Mouse (Mus musculus): Measurements from ENCODE around the gene Nub1.
"Not testable (repeated sequence)": the region's sequence is repeated elsewhere in the genome, so short reads cannot be mapped to it uniquely, and the experiment has no call there.

The Nub1 gene

GRCm38 (mm10) chr5:24685366-24686093, at the start of gene Nub1:
Gene Nub1 (plus strand): TSS chr5:24685532.
- DNase-seq = peak; percentile 99

GRCm38 (mm10) chr5:24636987-24637386, 48.3 kb upstream of the Nub1 start:
- DNase-seq = no peak

GRCm38 (mm10) chr5:24638131-24638530, 47.2 kb upstream of the Nub1 start:
- no peak for DNase-seq

DNA sequence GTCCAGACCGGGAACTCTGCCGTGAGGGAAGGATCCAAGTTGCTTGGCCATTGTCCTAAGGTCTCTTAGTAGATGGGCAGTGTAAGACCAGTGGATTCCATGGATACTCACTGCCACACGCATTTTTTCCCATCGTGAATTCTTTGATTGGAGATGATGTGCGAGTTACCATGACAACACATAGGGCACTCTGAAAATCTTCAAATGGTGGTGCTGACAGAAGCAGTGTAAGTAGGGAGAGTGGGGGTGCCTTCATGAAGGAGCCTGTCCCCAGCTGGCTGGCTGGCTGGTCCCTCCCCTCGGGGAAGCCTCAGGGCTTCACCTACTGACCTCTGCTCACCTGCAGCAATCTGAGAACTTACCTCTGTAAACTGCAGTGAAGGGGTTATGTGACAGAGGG, 46.3 kb upstream of the Nub1 start:
- no peak for DNase-seq

DNA sequence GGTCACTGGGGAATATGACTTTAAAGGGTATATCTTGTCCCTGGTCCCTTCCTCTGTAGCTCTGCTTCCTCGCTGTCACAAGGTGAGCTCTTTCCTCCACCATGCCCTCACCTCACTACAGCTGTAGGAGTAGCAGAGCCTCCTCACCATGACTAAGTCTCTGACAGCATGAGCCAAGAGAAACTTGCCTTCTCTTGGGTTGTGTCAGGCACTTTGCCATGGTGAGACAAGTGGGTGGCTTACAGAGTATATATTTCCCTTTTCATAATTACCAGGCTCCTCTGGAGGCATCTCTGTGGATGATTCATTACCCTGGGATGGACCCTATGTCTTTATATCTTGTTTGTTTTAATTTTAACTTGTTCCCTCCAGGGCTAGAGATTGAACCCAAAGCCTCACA, 39.9 kb upstream of the Nub1 start:
- DNase-seq = no peak

DNA sequence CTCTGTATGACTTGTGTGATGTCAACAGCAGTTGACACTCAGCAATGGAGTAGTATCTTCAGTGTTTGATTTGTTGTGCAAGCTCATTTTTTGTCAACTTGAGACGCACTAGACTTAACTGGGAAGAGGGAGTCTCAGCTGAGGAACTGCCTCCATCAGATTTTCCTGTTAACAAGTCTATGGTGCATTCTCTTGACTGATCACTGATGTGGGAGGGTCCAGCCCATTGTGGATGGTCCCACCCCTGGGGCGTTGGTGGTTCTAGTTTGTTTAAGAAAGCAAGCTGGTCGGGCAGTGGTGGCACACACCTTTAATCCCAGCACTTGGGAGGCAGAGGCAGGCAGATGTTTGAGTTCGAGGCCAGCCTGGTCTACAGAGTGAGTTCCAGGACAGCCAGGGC, 36.1 kb upstream of the Nub1 start:
- no peak for DNase-seq

- no peak for DNase-seq
Observed at GRCm38 (mm10) chr5:24649701-24650100, 35.6 kb upstream of the Nub1 start.

GRCm38 (mm10) chr5:24651356-24651755, 34.0 kb upstream of the Nub1 start:
- no peak for DNase-seq

GRCm38 (mm10) chr5:24651768-24652752, 33.3 kb upstream of the Nub1 start:
- DNase-seq = peak; percentile 89

GRCm38 (mm10) chr5:24652780-24653179, 32.6 kb upstream of the Nub1 start:
- no peak for DNase-seq

- no peak for DNase-seq
Observed at GRCm38 (mm10) chr5:24654491-24654890, 30.8 kb upstream of the Nub1 start.

DNA sequence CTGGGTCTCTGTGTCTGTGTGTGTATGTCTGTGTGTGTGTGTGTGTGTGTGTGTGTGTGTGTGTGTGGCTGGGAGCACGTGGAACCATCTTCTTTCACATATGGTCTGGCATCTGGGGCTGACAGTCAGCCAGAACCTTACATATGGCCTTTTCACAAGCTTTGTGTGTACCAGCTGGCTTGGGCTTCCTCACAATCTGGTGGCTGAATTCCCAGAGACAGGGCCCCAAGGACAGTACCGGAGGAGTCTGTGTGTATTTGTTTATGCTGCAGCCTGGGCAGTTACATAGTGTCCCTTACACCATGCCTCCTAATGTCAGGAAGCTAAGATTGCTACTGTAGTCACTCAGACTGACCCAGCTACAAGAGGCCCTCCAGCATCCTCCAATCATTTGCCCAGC, 28.2 kb upstream of the Nub1 start:
- DNase-seq = no peak

DNA sequence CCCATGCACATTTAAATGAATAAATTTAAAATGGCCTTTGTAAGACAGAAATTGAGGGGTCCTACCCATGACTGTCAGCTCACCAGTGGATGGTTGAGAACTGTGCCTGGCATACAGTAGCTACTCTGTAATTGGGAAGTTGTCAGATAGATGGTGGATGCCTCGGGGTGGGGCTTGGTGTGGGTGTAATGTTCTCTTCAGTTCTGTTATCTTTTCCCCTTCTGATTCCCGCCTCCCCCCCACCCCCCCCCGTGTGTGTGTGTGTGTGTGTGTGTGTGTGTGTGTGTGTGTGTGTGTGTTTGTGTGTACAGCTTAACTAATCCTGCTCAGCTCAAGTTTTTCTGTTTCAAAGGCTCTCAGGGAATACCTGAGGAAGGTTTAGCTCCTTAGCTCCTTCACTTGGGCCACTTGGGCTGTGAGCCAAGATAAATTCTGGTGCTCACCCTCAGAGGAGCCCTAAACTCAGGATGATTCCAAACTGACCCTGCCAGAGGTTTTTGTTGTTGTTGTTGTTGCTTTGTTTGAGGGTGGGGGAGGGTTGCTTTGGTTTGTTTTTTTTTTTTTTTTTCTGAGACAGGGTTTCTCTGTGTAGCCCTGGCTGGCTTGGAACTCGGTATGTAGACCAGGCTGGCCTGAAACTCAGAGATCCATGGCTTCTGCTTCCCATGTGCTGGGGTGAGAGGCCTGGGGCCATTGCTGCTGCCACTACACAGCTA, 25.5 kb upstream of the Nub1 start:
- DNase-seq = no peak

DNA sequence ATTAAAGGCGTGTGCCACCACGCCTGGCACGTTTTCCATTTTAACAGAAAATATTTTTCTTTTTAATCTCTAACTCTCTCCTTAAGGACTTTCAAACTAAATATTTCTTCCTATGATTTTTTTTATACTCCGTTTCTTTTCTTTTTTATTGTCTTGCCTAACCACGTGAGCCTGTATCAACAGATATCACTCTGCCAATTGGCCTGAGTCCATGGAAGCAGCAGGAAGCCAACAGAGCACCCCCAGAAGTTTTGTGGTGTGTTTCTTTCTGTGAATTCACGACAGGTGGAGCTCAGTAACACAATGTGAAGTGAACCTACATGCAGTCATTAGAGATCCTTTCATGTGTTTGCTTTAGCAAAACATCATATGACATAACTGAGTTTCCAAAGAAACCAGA, 23.9 kb upstream of the Nub1 start:
- DNase-seq = no peak

DNA sequence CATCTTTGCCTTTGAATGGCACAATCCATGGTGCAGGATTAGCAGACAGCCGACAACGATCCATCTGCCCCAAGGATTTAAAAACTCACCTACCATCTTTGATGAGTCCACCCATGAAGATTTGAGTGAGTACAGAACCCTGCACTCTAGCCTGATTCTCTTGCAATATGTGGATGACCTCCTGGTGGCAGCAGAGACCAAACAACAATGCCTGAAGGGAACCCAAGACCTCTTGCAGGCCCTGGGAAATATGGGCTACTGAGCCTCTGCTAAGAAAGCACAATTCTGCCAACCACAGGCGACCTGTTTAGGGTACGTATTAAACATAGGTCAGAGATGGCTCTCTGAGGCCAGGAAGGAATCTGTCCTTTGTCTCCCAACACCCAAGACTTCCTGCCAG, 11.1 kb upstream of the Nub1 start:
- DNase-seq = peak; percentile 85

DNA sequence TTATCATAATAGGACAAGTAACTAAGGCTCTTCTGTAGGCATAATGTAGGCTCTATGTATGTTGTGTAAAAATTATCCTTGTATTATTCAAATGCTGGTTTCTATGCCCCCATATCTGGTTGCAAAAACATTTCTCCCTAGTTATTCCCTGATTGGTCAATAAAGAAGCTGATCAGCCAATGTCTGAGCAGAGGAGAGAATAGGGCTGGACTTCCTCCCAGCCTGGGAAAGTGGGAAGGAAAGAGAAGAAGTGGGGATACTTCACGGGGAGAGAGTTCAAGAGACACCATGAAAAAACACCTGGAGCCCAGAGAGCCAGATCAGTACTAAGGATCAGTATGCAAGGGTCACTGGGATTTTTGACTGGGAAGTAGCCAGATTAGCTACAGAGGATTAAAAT, 3.9 kb upstream of the Nub1 start:
- DNase-seq = no peak

DNA sequence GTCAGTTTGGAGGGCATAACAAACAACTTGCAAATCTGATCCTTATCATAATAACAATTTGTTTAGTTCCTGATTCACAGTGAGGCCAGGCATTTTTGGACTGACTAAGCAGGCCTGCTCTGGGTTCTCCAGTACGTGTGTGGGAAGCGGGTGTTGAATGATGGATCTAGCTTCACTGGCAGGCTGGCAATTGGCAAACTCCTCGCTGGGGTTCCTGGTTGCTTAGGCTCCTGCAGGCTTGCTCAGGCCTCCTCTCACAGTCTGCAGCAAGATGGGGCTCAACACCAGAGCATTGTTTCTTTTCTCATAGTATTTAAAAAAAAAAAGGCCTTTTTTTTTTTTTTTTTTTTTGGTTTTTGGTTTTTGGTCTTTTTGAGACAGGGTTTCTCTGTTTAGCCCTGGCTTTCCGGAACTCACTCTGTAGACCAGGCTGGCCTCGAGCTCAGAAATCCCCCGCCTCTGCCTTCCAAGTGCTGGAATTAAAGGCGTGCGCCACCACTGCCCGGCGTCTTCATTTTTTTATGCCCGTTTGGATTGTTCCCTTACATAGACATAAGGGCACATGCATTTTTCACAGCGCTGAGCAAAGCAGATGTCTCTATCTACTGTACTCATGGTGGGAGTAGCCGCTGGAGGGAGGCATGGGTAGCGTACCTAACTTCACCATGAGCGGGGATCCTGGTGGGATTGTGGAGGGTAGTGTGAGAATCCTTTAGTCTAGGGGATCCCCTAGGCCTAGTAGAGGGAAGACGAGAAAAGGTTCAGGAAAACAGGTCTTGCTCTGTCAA, 560 bp upstream of the Nub1 start:
- DNase-seq = peak; percentile 39

DNA sequence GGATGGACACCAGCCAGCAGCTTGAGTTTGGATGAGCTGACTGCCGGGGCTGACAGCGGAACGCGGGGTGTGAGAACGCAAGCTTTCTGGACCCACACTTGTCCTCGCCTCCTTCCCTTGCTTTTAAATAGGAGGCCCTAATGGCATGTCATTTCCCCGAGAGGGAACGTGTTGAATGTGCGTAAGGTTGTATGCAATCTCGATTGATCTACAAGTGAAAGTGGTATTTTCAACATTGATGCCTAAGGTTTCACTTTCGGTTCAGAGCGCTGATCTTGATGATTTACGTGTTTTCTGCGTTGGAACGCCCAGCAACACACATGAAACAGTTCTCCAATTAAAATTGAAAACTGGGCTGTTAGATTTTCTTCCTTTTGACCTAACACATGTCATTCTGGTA, 844 bp downstream of the Nub1 start:
- DNase-seq = no peak

- not testable (repeated sequence) for DNase-seq
Observed at GRCm38 (mm10) chr5:24686671-24687420, 1.5 kb downstream of the Nub1 start.

- DNase-seq = no peak
Observed at GRCm38 (mm10) chr5:24687696-24688095, 2.4 kb downstream of the Nub1 start.

DNA sequence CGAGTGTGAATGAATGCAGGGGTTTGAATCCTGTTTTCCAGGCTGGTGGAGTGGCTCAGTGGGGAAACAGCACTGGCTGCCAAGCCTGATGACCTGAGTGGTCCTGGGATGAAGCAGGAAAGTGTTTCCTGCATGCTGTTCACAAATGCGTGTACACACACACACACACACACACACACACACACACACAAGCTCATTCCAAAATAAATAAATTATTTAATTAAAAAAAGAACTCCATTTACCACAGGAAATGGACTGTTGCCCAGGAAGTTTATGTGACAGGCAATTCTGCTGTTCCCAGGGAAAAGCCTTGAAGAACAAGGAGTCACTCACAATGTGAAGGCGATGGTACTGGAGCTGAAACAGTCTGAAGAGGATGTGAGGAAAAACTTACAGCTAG, 11.4 kb downstream of the Nub1 start:
- DNase-seq = peak; percentile 65

- peak; percentile 61 for DNase-seq
Observed at GRCm38 (mm10) chr5:24701271-24701670, 15.9 kb downstream of the Nub1 start.
